Comparison of ENCODE assay signal across 12 mouse cellular contexts in the genomic region with DNA sequence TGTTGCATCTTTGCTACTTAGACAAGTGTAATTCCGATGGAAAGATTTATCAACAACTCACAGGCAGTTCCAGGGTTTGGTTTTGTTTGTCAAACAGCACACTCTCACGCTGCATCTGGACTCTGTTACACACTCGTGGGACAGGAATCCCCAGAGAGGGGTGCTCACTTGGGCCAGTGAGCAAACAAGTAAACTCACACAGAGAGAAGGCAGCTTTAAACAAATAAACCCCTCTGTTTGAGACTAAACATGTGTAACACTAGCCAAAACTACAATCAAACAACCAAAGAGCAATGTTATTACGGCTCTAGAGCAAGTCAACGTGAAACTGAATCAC.
DNase-seq lines count a peak whose midpoint lies in the region; ATAC-seq and TF ChIP-seq lines count a peak whose summit lies in the region.
"Had no signal": no experiment of that assay in that cellular context is flagged by ENCODE, and none has a peak within 500 bp of the region (broad histone marks: within the 10 kb centered on the region; RNA-seq: fewer than 3 reads in every experiment).

No protein-coding gene starts in this region.

- ATAC-seq in forebrain, embryonic 15.5 days (replicated peaks): 0 out of 2 replicates have a peak, but pooled peaks have one; percentile 23
- ATAC-seq in kidney, postnatal 0 days (replicated peaks; ENCODE audit: low FRiP score, low read depth): no peak
- ATAC-seq in embryonic facial prominence, embryonic 14.5 days (ENCODE audit: low read depth): 0 out of 2 replicates have a peak, but pooled peaks have one; percentile 24
- no peak for ATAC-seq in midbrain, embryonic 16.5 days

- 41% methylated on average over 5 of the region's 5 CpGs for WGBS in forebrain, embryonic 15.5 days
- 70% methylated on average over 5 of the region's 5 CpGs for WGBS in forebrain, embryonic 10.5 days
- WGBS in kidney, postnatal 0 days: 26% methylated on average over 5 of the region's 5 CpGs
- 24% methylated on average over 5 of the region's 5 CpGs for WGBS in embryonic facial prominence, embryonic 14.5 days
- 45% methylated on average over 5 of the region's 5 CpGs for WGBS in midbrain, embryonic 16.5 days

- H3K27ac ChIP-seq in forebrain, embryonic 15.5 days (replicated peaks): 0 out of 2 replicates have a peak overlapping the region, but pooled peaks have one; percentile 28
- H3K27ac ChIP-seq in forebrain, embryonic 10.5 days: no peak overlapping the region; the same call in 1 of the 2 replicates
- H3K27ac ChIP-seq in kidney, postnatal 0 days: no peak overlapping the region
- H3K27ac ChIP-seq in embryonic facial prominence, embryonic 14.5 days (replicated peaks; ENCODE audit: low read depth, low read length): no peak overlapping the region
- 0 out of 2 replicates have a peak overlapping the region, but pooled peaks have one; percentile 5 for H3K27ac ChIP-seq in midbrain, embryonic 16.5 days (ENCODE audit: low read length)
- H3K27ac ChIP-seq: limb, embryonic 15.5 days had no signal

- H3K4me2 ChIP-seq in forebrain, embryonic 15.5 days (replicated peaks): no peak overlapping the region
- H3K4me2 ChIP-seq in kidney, postnatal 0 days (ENCODE audit: low read length): peak overlapping the region; percentile 40
- peak overlapping the region; percentile 20; the same call in 1 of the 2 replicates for H3K4me2 ChIP-seq in embryonic facial prominence, embryonic 14.5 days (ENCODE audit: low read depth, low read length)
- peak overlapping the region; percentile 21; the same call in 1 of the 2 replicates for H3K4me2 ChIP-seq in midbrain, embryonic 16.5 days (ENCODE audit: low read length)
- H3K4me2 ChIP-seq: limb, embryonic 15.5 days had no signal

- no peaks in the 10 kb centered on the region for H3K27me3 ChIP-seq in forebrain, embryonic 15.5 days
- H3K27me3 ChIP-seq in forebrain, embryonic 10.5 days (ENCODE audit: poor library complexity, severe bottlenecking): peaks cover 16% of the 10 kb centered on the region
- H3K27me3 ChIP-seq in kidney, postnatal 0 days (ENCODE audit: insufficient read depth, low read length): no peaks in the 10 kb centered on the region
- no peaks in the 10 kb centered on the region for H3K27me3 ChIP-seq in embryonic facial prominence, embryonic 14.5 days (replicated peaks; ENCODE audit: control insufficient read depth, insufficient read depth, low read length)
- no peaks in the 10 kb centered on the region; the same call in 1 of the 2 replicates for H3K27me3 ChIP-seq in midbrain, embryonic 16.5 days (ENCODE audit: control insufficient read depth, insufficient read depth, low read depth, low read length)
- H3K27me3 ChIP-seq: limb, embryonic 15.5 days had no signal

- peaks cover 35% of the 10 kb centered on the region for H3K4me1 ChIP-seq in forebrain, embryonic 15.5 days
- peaks cover 29% of the 10 kb centered on the region for H3K4me1 ChIP-seq in forebrain, embryonic 10.5 days
- H3K4me1 ChIP-seq in kidney, postnatal 0 days (replicated peaks; ENCODE audit: insufficient read depth, low read length): no peaks in the 10 kb centered on the region
- H3K4me1 ChIP-seq in embryonic facial prominence, embryonic 14.5 days (ENCODE audit: control insufficient read depth, insufficient read depth, low read length): peaks cover 3% of the 10 kb centered on the region; the same call in 1 of the 2 replicates
- peaks cover 6% of the 10 kb centered on the region for H3K4me1 ChIP-seq in midbrain, embryonic 16.5 days (ENCODE audit: control insufficient read depth, insufficient read depth, low read length)

- no peak for TF ChIP-seq CTCF in kidney, postnatal 0 days (IDR thresholded peaks at IDR 0.05; ENCODE audit: low read depth)

- H3K9me3 ChIP-seq in forebrain, embryonic 15.5 days: no peaks in the 10 kb centered on the region
- no peaks in the 10 kb centered on the region for H3K9me3 ChIP-seq in forebrain, embryonic 10.5 days
- H3K9me3 ChIP-seq in kidney, postnatal 0 days (replicated peaks; ENCODE audit: low read length): no peaks in the 10 kb centered on the region
- H3K9me3 ChIP-seq in embryonic facial prominence, embryonic 14.5 days (ENCODE audit: control insufficient read depth, low read length): no peaks in the 10 kb centered on the region
- no peaks in the 10 kb centered on the region for H3K9me3 ChIP-seq in midbrain, embryonic 16.5 days (replicated peaks; ENCODE audit: control insufficient read depth, low read length, poor library complexity, severe bottlenecking)
- H3K9me3 ChIP-seq: limb, embryonic 15.5 days had no signal

- no peak overlapping the region for H3K9ac ChIP-seq in forebrain, embryonic 15.5 days (replicated peaks)
- H3K9ac ChIP-seq in kidney, postnatal 0 days (ENCODE audit: low read depth, low read length): no peak overlapping the region
- no peak overlapping the region for H3K9ac ChIP-seq in embryonic facial prominence, embryonic 14.5 days (ENCODE audit: low read depth, low read length)
- no peak overlapping the region for H3K9ac ChIP-seq in midbrain, embryonic 16.5 days (ENCODE audit: low read depth, low read length)
- H3K9ac ChIP-seq: limb, embryonic 15.5 days had no signal

- no peak for DNase-seq in forebrain, embryonic 10.5 days (ENCODE audit: extremely low spot score, low spot score)
- no peak for DNase-seq in kidney, postnatal 0 days (ENCODE audit: low spot score)
- no peak for DNase-seq in kidney, postnatal 14 days
- no peak for DNase-seq in embryonic facial prominence, embryonic 14.5 days (ENCODE audit: low spot score)
- no peak for DNase-seq in adrenal gland, postnatal 10 days
- no peak for DNase-seq in adrenal gland, adult 8-10 months
- DNase-seq: B cell, adult 2 months; cerebellum, adult 8-10 months; thymus, postnatal 25 days had no signal

- H3K4me3 ChIP-seq in forebrain, embryonic 15.5 days: no peak overlapping the region
- no peak overlapping the region for H3K4me3 ChIP-seq in forebrain, embryonic 10.5 days
- 0 out of 2 replicates have a peak overlapping the region, but pooled peaks have one; percentile 5 for H3K4me3 ChIP-seq in kidney, postnatal 0 days (replicated peaks; ENCODE audit: low read depth, low read length)
- no peak overlapping the region for H3K4me3 ChIP-seq in embryonic facial prominence, embryonic 14.5 days (ENCODE audit: low read depth, low read length)
- no peak overlapping the region for H3K4me3 ChIP-seq in midbrain, embryonic 16.5 days (ENCODE audit: low read depth, low read length)
- H3K4me3 ChIP-seq: limb, embryonic 15.5 days had no signal

- H3K36me3 ChIP-seq in forebrain, embryonic 15.5 days: no peaks in the 10 kb centered on the region
- no peaks in the 10 kb centered on the region for H3K36me3 ChIP-seq in forebrain, embryonic 10.5 days (replicated peaks)
- no peaks in the 10 kb centered on the region for H3K36me3 ChIP-seq in kidney, postnatal 0 days (ENCODE audit: insufficient read depth, low read length)
- no peaks in the 10 kb centered on the region for H3K36me3 ChIP-seq in embryonic facial prominence, embryonic 14.5 days (ENCODE audit: control insufficient read depth, insufficient read depth, low read length)
- no peaks in the 10 kb centered on the region for H3K36me3 ChIP-seq in midbrain, embryonic 16.5 days (ENCODE audit: control insufficient read depth, insufficient read depth, low read length)
- H3K36me3 ChIP-seq: limb, embryonic 15.5 days had no signal

Comparison
In these comparisons a context has a peak if more than half of its experiments do, and no peak if none do; other contexts are left out.
1. H3K27ac ChIP-seq: peak in forebrain, embryonic 15.5 days (single experiment) and midbrain, embryonic 16.5 days (single experiment); none in forebrain, embryonic 10.5 days (single experiment), kidney, postnatal 0 days (single experiment) and embryonic facial prominence, embryonic 14.5 days (single experiment).
2. ATAC-seq: peak in forebrain, embryonic 15.5 days (single experiment) and embryonic facial prominence, embryonic 14.5 days (single experiment); none in kidney, postnatal 0 days (single experiment) and midbrain, embryonic 16.5 days (single experiment).